Mouse (Mus musculus) frontal cortex, postnatal 10 days (tissue): ENCODE data around the gene St3gal5.

ENCODE experiments used
- DNase-seq, 2 experiments: peaks; one replicate each; pipeline ENCODE4 v3.0.0; 2022; ENCODE audit warnings: low spot score in 2 of 2, mixed read lengths in 1 of 2

The St3gal5 gene

DNA sequence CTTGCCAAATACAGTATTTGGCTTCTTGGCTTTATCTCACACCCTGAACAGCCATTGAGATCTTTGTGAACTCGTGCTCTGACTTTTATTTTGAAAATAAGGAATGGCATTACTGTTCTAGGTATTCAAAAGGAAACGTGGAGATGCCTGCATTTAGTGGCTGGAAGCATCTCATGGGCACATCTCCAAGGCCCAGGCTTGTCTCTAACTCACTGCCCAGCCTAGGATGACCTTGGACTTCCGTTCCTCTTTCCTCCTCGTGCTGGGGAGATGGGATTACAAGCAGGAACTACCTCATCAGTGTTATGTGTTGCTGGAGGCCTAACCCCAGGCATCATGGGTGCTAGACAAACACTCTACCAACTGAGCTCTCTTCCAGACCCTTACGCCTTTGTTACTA is 105.9 kb downstream of the St3gal5 start:
- DNase-seq, result no peak
